In the genomic region with DNA sequence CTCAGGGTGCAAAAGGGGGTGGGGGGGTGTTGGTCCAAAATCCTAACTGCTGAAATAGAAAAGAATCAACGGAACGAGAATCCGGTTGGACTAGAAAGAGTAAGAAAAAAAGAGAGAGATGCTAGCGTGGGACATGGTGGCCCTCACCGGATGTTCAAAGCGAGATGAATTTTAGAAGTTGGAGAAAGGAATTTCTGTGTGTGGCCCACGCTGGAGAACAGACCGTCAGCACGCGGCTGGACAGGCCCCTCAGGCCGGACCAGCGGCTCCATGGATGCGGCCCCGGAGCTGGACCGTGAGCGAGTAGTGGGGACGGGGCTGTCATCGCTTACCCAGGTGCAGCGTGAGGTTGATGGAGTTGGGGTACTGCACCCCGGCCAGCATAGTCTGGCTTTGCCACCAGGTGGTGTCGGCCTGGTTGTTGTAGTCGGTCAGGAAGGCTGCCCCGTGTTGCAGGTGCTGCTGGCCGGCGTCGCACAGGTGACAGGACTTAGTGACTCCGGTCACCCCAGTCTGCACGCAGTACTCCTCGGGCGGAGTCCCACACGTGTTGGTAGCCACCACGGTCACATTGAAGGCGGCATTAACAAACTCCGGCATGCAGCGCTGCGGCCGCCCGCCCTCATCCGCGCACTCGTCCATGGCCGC, we compare ENCODE assay signal across 8 mouse cellular contexts. TPM values are rescaled to one million over a fixed set of nuclear protein-coding genes. Genes with fewer than 3 reads are reported as not detected.
DNase-seq lines count a peak whose midpoint lies in the region; ATAC-seq and TF ChIP-seq lines count a peak whose summit lies in the region.

No protein-coding gene starts in this region.

- no peaks in the 10 kb centered on the region for H3K36me3 ChIP-seq in heart, embryonic 11.5 days (ENCODE audit: control insufficient read depth, insufficient read depth, low read length)
- H3K36me3 ChIP-seq in kidney, embryonic 16.5 days (ENCODE audit: insufficient read depth, low read length): no peaks in the 10 kb centered on the region
- H3K36me3 ChIP-seq in lung, embryonic 14.5 days (ENCODE audit: insufficient read depth): peaks cover 7% of the 10 kb centered on the region; the same call in 1 of the 2 replicates
- no peaks in the 10 kb centered on the region for H3K36me3 ChIP-seq in neural tube, embryonic 14.5 days (ENCODE audit: control insufficient read depth, insufficient read depth, low read length)

- peak overlapping the region; percentile 97 for H3K9ac ChIP-seq in heart, embryonic 11.5 days (ENCODE audit: low read depth, low read length)
- H3K9ac ChIP-seq in kidney, embryonic 16.5 days (replicated peaks; ENCODE audit: low read length): peak overlapping the region; percentile 99
- peak overlapping the region; percentile 93 for H3K9ac ChIP-seq in lung, embryonic 14.5 days
- peak overlapping the region; percentile 87 for H3K9ac ChIP-seq in neural tube, embryonic 14.5 days (replicated peaks; ENCODE audit: low read depth, low read length)

- ATAC-seq in heart, embryonic 11.5 days (replicated peaks; ENCODE audit: insufficient number of reproducible peaks, low FRiP score, low TSS enrichment): no peak; the same call in 1 of the 2 replicates
- ATAC-seq in kidney, embryonic 16.5 days (ENCODE audit: low FRiP score, low TSS enrichment): peak; percentile 55
- peak; percentile 59 for ATAC-seq in lung, embryonic 14.5 days (ENCODE audit: insufficient read depth)
- peak; percentile 68 for ATAC-seq in neural tube, embryonic 14.5 days (ENCODE audit: low read depth)

- H3K27me3 ChIP-seq in heart, embryonic 11.5 days (ENCODE audit: control insufficient read depth, insufficient read depth, low read length): no peaks in the 10 kb centered on the region
- no peaks in the 10 kb centered on the region for H3K27me3 ChIP-seq in kidney, embryonic 16.5 days (ENCODE audit: insufficient read depth, low read length)
- no peaks in the 10 kb centered on the region for H3K27me3 ChIP-seq in lung, embryonic 14.5 days (ENCODE audit: insufficient read depth, low read length)
- H3K27me3 ChIP-seq in neural tube, embryonic 14.5 days (ENCODE audit: control insufficient read depth, insufficient read depth, low read length): no peaks in the 10 kb centered on the region

- TF ChIP-seq CTCF in lung, embryonic 14.5 days (IDR thresholded peaks at IDR 0.05; ENCODE audit: low read depth): peak; percentile 69

- H3K9me3 ChIP-seq in heart, embryonic 11.5 days (replicated peaks; ENCODE audit: control insufficient read depth, low read length): no peaks in the 10 kb centered on the region
- no peaks in the 10 kb centered on the region for H3K9me3 ChIP-seq in kidney, embryonic 16.5 days (ENCODE audit: low read length)
- no peaks in the 10 kb centered on the region for H3K9me3 ChIP-seq in lung, embryonic 14.5 days (ENCODE audit: low read depth, low read length)
- no peaks in the 10 kb centered on the region for H3K9me3 ChIP-seq in neural tube, embryonic 14.5 days (ENCODE audit: control insufficient read depth, low read length)

- H3K4me2 ChIP-seq in heart, embryonic 11.5 days: peak overlapping the region; percentile 76
- H3K4me2 ChIP-seq in kidney, embryonic 16.5 days (replicated peaks; ENCODE audit: low read depth, low read length): peak overlapping the region; percentile 92
- peak overlapping the region; percentile 60 for H3K4me2 ChIP-seq in lung, embryonic 14.5 days
- H3K4me2 ChIP-seq in neural tube, embryonic 14.5 days (ENCODE audit: low read depth, low read length): peak overlapping the region; percentile 95

- peaks cover 13% of the 10 kb centered on the region for H3K4me1 ChIP-seq in heart, embryonic 11.5 days (ENCODE audit: control insufficient read depth, insufficient read depth, low read length)
- peaks cover 35% of the 10 kb centered on the region for H3K4me1 ChIP-seq in kidney, embryonic 16.5 days (ENCODE audit: insufficient read depth, low read length)
- H3K4me1 ChIP-seq in lung, embryonic 14.5 days (ENCODE audit: insufficient read depth): 0 out of 2 replicates have a peak, but pooled peaks cover 4% of the 10 kb centered on the region
- H3K4me1 ChIP-seq in neural tube, embryonic 14.5 days (ENCODE audit: control insufficient read depth, insufficient read depth, low read length): peaks cover 21% of the 10 kb centered on the region

- DNase-seq in B cell, adult 2 months: peak; percentile 79 to 81
- peak; percentile 50 for DNase-seq in Muller cell, postnatal 12 days (ENCODE audit: inconsistent ontology term)
- peak; percentile 31 for DNase-seq in embryo, embryonic 11.5 days (ENCODE audit: low read depth, low spot score)
- peak; percentile 64 for DNase-seq in lung, embryonic 14.5 days
- peak; percentile 55 to 67 for DNase-seq in thymus, postnatal 10 days (ENCODE audit: low spot score in 2 of 2)

- peak overlapping the region; percentile 97 for H3K4me3 ChIP-seq in heart, embryonic 11.5 days (ENCODE audit: low read depth, low read length)
- peak overlapping the region; percentile 88 for H3K4me3 ChIP-seq in kidney, embryonic 16.5 days (ENCODE audit: low read length)
- H3K4me3 ChIP-seq in lung, embryonic 14.5 days (ENCODE audit: low read depth, low read length): peak overlapping the region; percentile 97
- peak overlapping the region; percentile 96 for H3K4me3 ChIP-seq in neural tube, embryonic 14.5 days (ENCODE audit: low read depth, low read length)

- H3K27ac ChIP-seq in heart, embryonic 11.5 days (ENCODE audit: low read depth, low read length): peak overlapping the region; percentile 94
- peak overlapping the region; percentile 96 for H3K27ac ChIP-seq in kidney, embryonic 16.5 days (ENCODE audit: low read length)
- H3K27ac ChIP-seq in lung, embryonic 14.5 days (ENCODE audit: low read depth): peak overlapping the region; percentile 95
- H3K27ac ChIP-seq in neural tube, embryonic 14.5 days (ENCODE audit: low read depth, low read length): peak overlapping the region; percentile 83

- under 1% methylated on average over 39 of the region's 42 CpGs for WGBS in heart, embryonic 11.5 days (ENCODE audit: insufficient replicate concordance)
- under 1% methylated on average over 42 of the region's 42 CpGs for WGBS in kidney, embryonic 16.5 days
- under 1% methylated on average over 42 of the region's 42 CpGs for WGBS in lung, embryonic 14.5 days
- under 1% methylated on average over 42 of the region's 42 CpGs for WGBS in neural tube, embryonic 14.5 days

RNA-seq across cellular contexts. Expression of a gene that starts 0.7 kb away (rescaled TPM):
- polyA plus RNA-seq in heart, embryonic 11.5 days (2014; fragmentation: Nextera tagmentation; extraction: Ambion mirVana): 87.6 and 98.2 TPM in 2 replicates
- polyA plus RNA-seq in kidney, embryonic 16.5 days (2015; fragmentation: Nextera tagmentation; extraction: Ambion mirVana): 105 and 109 TPM in 2 replicates
- polyA plus RNA-seq in lung, embryonic 14.5 days (2014; fragmentation: Nextera tagmentation; extraction: Ambion mirVana): 183 and 193 TPM in 2 replicates
- 17.2 and 39.2 TPM in 2 replicates for polyA plus RNA-seq in neural tube, embryonic 14.5 days (2014; fragmentation: Nextera tagmentation; extraction: Ambion mirVana)
